Mouse (Mus musculus) embryonic facial prominence, embryonic 12.5 days (tissue): Measurements from ENCODE around the gene Rhpn2. TPM values are rescaled to one million over a fixed set of nuclear protein-coding genes. Genes with fewer than 3 reads are reported as not detected.

Source experiments
- ATAC-seq: fragments of 200-750 bp; cut with Nextera tagmentation; 2 replicates; pipeline ENCODE4 v1.8.0; 2017; ENCODE audit not compliant: insufficient number of reproducible peaks, insufficient read depth, low FRiP score, low TSS enrichment
- H3K27ac ChIP-seq: fragments of 300-500 bp; sonication (generic); 2 replicates; pipeline ENCODE4 v1.5.1; 2016; ENCODE audit warnings: mild to moderate bottlenecking
- H3K27me3 ChIP-seq: fragments of 300-500 bp; sonication (generic); 2 replicates; pipeline ENCODE4 v1.6.1; 2016; ENCODE audit warnings: mild to moderate bottlenecking, moderate library complexity
- H3K36me3 ChIP-seq: fragments of 300-500 bp; sonication (generic); 2 replicates; pipeline ENCODE4 v1.6.1; 2016; ENCODE audit warnings: mild to moderate bottlenecking
- H3K4me1 ChIP-seq: fragments of 300-500 bp; sonication (generic); 2 replicates; pipeline ENCODE4 v1.6.1; 2016
- H3K4me2 ChIP-seq: fragments of 300-500 bp; sonication (generic); replicated peaks from 2 replicates; pipeline ENCODE4 v1.6.1; 2016; ENCODE audit warnings: mild to moderate bottlenecking, moderate library complexity
- H3K4me3 ChIP-seq: fragments of 300-500 bp; sonication (generic); 2 replicates; pipeline ENCODE4 v1.5.1; 2016; ENCODE audit warnings: mild to moderate bottlenecking
- H3K9ac ChIP-seq: fragments of 300-500 bp; sonication (generic); 2 replicates; pipeline ENCODE4 v1.6.1; 2016; ENCODE audit warnings: mild to moderate bottlenecking, moderate library complexity
- H3K9me3 ChIP-seq: fragments of 300-500 bp; sonication (generic); 2 replicates; pipeline ENCODE4 v1.6.1; 2016; ENCODE audit warnings: mild to moderate bottlenecking, moderate library complexity
- WGBS: fragments of 180-500 bp; shearing (Covaris S2); methylation state at CpG from one replicate; pipeline ENCODE4 v1.1.7; 2016; 5-methylcytosine and 5-hydroxymethylcytosine counted together
- polyA plus RNA-seq: library from polyadenylated mRNA; unstranded; fragments of >200 nt; fragmentation: Nextera tagmentation; extraction: Ambion mirVana; gene quantifications from 2 replicates; pipeline ENCODE4 v1.2.1, GENCODE M21; 2016

Gene Rhpn2
- polyA plus RNA-seq, 1 experiment from 2014 or later = 4.1 TPM

DNA sequence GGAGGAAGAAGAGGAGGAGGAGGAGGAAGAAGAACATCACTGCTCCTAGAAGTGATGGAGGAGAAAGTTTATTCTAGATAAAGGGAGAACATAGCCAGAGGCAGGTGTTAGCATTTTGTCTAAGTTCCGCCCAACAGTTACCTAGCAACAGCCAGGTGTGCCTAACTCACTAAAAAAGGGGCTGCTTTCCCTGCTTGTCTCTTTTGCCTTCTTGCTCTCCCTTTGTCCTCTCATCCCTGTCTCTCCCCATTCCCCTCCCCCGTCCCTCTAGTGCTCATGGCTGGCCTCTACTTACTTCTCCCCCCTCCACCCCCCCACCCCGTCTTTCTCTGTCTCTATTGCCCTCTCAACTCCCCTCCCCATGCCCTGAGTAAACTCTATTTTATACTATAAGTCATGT lies 11.8 kb upstream of the Rhpn2 start:
- ATAC-seq = no peak
- Histone ChIP-seq H3K27ac (no peak overlapping the region), H3K9ac (no peak overlapping the region), H3K27me3 (no peaks in the 10 kb centered on the region), H3K4me3 (no peak overlapping the region), H3K36me3 (no peaks in the 10 kb centered on the region), H3K4me2 (no peak overlapping the region), H3K9me3 (no peaks in the 10 kb centered on the region), H3K4me1 (peaks cover 12% of the 10 kb centered on the region)
- 44% methylated on average over 3 of the region's 3 CpGs for WGBS

DNA sequence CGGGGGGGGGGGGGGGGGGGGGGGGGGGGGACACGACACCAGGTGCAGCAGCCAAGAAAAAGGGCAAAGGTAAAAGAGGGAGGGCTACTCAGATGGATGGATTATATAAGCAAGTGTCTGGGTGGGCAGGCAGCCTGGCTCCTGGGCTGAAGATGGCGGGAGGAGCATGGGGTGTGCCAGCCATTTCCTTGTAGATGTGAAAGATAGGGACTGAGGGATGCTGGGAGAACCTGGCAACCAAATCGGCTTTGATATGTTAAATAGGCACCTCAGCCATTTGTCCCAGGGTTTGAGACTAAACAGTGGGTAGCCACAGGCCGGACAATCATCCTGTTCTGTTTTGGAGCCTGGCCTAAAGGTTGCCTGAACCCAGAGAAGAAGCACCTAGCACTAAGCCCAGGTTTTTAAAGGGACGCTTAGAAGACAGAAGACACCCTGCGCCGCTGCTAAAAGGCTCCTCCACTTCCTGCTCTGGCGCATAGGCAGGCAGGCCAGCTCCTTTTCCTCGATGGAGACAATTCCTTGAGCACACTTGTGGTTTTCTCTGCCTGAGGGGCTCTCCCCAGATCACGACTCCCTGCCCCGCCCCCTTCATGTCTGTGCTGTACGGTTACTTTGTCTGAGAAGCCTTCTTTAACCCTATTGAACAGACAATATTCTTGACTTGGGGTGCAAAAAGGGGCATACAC lies 11.1 kb upstream of the Rhpn2 start:
- H3K9ac ChIP-seq = no peak overlapping the region
- 3% methylated on average over 11 of the region's 13 CpGs for WGBS
- H3K4me2 ChIP-seq = peak overlapping the region; percentile 24
- H3K27me3 ChIP-seq = no peaks in the 10 kb centered on the region
- H3K36me3 ChIP-seq = no peaks in the 10 kb centered on the region
- ATAC-seq = no peak
- H3K4me3 ChIP-seq = no peak overlapping the region
- peaks cover 6% of the 10 kb centered on the region for H3K4me1 ChIP-seq
- no peak overlapping the region for H3K27ac ChIP-seq
- H3K9me3 ChIP-seq = no peaks in the 10 kb centered on the region

DNA sequence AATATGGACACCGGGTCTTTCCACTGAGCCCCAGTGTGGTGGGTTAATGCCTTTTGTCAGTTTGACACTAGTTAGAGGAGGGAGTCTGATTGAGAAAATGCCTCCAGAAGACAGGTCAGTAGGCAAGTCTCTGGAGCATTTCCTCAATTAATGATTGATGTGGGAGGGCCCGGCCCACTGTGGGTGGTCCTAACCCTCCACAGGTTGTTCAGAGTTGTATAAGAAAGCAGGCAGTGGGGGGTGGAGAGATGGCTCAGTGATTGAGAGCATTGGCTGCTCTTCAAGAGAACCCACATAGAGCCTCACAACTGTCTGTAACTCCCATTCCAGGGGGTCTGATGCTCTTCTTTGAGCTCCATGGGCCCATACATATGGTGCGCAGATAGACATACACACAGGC lies 2.4 kb upstream of the Rhpn2 start:
- 54% methylated on average over 3 of the region's 3 CpGs for WGBS

DNA sequence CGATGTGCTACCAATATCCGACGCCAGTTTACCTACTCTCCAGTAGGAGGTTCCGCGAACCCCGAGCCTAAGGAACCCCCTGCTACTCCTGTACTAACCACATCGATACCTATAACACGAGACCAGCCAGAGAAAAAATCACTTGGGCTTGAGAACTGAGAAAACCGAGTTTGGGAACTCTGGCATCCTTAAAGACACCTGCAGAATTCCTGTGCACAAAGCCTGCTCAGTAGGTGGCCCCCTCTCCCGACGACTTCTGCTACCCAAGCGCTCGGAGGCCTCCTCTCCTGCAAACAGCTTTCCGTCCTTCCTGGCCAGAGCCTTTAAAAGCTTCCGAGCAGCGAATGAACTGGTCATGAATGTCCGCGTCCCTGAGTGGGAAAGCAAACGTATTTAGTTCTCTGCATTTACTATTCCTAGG lies 729 bp upstream of the Rhpn2 start:
- peaks cover 39% of the 10 kb centered on the region for H3K27me3 ChIP-seq
- peak overlapping the region; percentile 15; the same call in 1 of the 2 replicates for H3K9ac ChIP-seq
- peak overlapping the region; percentile 56 for H3K4me3 ChIP-seq
- ATAC-seq = peak; percentile 5; the same call in 1 of the 2 replicates
- no peaks in the 10 kb centered on the region for H3K9me3 ChIP-seq
- whole genome bisulfite sequencing = under 1% methylated on average over 19 of the region's 19 CpGs
- H3K4me1 ChIP-seq = peaks cover 11% of the 10 kb centered on the region
- no peaks in the 10 kb centered on the region for H3K36me3 ChIP-seq
- no peak overlapping the region for H3K27ac ChIP-seq
- peak overlapping the region; percentile 97 for H3K4me2 ChIP-seq

More for the DNA sequence above, 2.4 kb upstream of the Rhpn2 start:
- H3K9me3 ChIP-seq = no peaks in the 10 kb centered on the region
- no peaks in the 10 kb centered on the region for H3K36me3 ChIP-seq
- no peak overlapping the region for H3K4me3 ChIP-seq
- peaks cover 34% of the 10 kb centered on the region for H3K27me3 ChIP-seq
- no peak overlapping the region for H3K27ac ChIP-seq
- H3K4me2 ChIP-seq = no peak overlapping the region
- peaks cover 11% of the 10 kb centered on the region for H3K4me1 ChIP-seq
- ATAC-seq = no peak
- no peak overlapping the region for H3K9ac ChIP-seq

DNA sequence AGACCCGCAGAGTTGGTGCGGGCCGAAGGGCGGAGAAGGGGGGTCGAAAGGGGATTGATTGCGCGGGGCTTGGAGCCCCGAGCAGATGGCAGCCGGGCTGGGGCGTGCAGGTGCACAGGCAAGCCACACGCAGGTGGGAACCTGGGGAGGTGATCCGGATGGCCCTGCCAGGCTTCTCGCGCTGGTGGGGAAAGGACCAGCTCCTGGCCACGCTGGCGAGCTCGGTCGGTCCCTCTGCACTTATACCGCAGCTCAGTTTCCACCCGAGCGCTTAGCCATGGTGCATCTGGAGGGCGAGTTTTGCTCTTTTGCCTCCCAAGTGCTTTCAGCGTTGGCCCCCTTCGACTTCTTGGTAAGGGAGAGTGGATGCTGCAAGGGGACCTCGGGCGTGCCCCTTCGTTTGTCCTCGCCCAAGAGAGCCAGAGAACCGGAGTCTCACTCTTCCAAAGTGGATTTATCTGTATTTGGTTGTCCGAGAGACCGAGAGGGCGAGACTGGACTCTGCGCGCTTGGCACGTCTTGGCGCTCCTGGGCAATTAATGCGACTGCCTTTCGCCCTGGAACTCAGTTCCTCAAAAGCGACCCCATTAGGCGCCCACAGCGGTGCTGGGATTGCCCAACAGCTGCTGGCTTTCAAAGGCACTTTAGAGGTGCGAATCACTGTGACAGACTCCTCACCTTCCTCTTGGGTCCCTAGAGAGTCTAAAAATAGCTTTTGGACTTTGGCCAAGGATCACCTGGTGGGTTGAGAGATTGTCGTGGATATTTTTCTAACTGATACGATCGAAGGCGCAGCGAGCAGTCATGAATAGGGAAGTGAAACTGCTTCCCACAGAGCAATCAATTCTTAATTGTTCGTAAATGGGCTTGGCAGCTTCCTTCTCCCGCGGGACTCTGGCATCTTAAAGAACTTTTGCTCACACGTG lies 820 bp downstream of the Rhpn2 start:
- H3K27ac ChIP-seq = no peak overlapping the region
- under 1% methylated on average over 51 of the region's 51 CpGs for WGBS
- H3K27me3 ChIP-seq = peaks cover 39% of the 10 kb centered on the region
- H3K4me3 ChIP-seq = peak overlapping the region; percentile 56
- peak overlapping the region; percentile 56 for H3K9ac ChIP-seq
- peak overlapping the region; percentile 97 for H3K4me2 ChIP-seq
- no peaks in the 10 kb centered on the region for H3K9me3 ChIP-seq
- no peak; the same call in 1 of the 2 replicates for ATAC-seq
- H3K4me1 ChIP-seq = peaks cover 11% of the 10 kb centered on the region
- H3K36me3 ChIP-seq = no peaks in the 10 kb centered on the region

DNA sequence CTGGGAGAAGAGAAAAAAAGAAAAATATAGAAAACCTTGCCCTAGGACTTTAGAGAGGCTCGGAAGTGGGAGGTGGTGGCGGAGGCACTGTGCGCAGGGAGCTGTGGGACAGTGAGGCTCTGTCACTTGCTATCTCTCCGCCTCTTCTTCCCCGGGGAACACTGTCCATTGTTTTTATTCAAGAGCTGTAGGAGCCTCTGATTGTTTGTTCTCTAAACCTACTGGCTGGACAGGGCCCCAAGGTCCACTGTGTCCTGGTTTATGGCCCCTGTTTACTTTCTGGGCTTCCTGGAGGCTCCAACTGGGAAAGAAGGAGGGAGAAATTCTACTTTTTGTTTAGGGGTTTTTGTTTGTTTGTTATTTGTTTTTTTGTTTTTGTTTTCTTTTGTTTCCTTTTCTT lies 6.2 kb downstream of the Rhpn2 start:
- 21% methylated on average over 5 of the region's 5 CpGs for WGBS
- Histone ChIP-seq H3K27me3 (peaks cover 18% of the 10 kb centered on the region), H3K4me2 (no peak overlapping the region), H3K27ac (0 out of 2 replicates have a peak overlapping the region, but pooled peaks have one; percentile 11), H3K4me1 (peaks cover 2% of the 10 kb centered on the region), H3K4me3 (no peak overlapping the region), H3K9me3 (no peaks in the 10 kb centered on the region), H3K9ac (no peak overlapping the region), H3K36me3 (no peaks in the 10 kb centered on the region)
- no peak for ATAC-seq

DNA sequence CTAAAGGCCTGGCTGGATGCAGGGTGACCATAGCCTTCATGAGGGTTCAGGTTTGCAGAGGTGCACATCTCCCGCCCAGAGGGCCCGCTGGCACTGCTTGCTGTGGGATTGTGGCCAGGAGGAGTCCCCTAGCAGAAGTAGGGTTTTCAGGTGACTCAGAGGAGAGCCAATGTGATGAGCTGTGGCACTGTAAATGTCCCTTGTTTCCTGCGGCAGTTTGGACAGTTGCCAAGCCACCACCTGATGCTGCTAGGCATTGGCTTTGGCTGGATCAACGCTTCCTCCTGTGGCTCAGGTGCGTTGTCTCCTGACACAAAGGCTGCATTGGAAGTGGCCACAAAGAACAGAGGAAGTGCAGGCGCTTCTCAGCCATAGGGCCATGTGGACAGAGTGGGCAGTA lies 7.3 kb downstream of the Rhpn2 start:
- Histone ChIP-seq H3K9ac (no peak overlapping the region), H3K27me3 (peaks cover 8% of the 10 kb centered on the region), H3K36me3 (no peaks in the 10 kb centered on the region), H3K27ac (no peak overlapping the region), H3K4me1 (no peaks in the 10 kb centered on the region), H3K4me3 (no peak overlapping the region), H3K9me3 (no peaks in the 10 kb centered on the region), H3K4me2 (no peak overlapping the region)
- WGBS = 83% methylated on average over 6 of the region's 6 CpGs
- ATAC-seq = no peak

DNA sequence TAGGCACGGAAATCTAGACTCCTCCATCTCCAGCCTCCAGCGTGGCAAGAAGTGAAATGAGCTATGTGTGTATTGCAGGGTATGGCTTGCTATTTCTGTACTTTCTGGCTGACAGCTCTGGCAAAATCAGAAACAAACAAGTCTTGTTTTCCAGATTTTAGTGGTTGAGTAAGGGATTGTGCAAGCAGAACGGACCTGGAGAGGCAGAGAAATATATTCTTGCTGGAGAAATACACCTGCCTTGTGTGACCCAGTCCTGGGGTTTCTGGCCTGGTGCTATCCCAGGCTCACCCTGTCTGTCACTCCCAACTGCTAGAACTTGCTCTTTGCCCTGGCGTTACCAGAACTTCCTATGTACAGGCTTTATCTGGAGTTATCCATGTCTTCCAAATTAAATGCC lies 8.5 kb downstream of the Rhpn2 start:
- Histone ChIP-seq H3K9me3 (no peaks in the 10 kb centered on the region), H3K36me3 (no peaks in the 10 kb centered on the region), H3K4me2 (no peak overlapping the region), H3K9ac (no peak overlapping the region), H3K27ac (no peak overlapping the region), H3K4me1 (no peaks in the 10 kb centered on the region), H3K27me3 (no peaks in the 10 kb centered on the region), H3K4me3 (no peak overlapping the region)
- no peak for ATAC-seq
- 71% methylated on average over 4 of the region's 4 CpGs for WGBS

DNA sequence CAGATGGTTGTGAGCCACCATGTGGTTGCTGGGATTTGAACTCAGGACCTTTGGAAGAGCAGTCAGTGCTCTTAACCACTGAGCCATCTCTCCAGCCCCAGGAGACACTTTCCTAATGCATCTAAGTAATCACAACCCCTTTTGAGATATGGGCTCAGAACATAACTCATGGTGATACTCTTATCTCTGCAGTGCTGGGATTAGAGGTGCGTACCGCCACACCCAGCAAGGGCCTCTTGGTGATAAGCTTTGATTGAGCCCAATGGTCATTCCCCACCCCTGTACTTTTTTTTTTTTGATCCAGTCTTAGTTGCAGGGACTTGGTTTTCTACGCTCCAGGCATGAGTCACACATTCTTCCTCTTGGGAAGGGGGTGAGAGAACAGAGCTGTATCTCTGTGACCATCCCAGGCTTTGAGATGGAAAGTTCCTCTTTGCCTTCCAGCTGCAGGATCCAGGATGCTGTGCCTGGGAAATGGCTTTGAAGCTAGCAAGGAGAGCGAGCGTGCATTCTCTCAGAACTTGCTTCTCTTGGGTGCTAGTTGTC lies 10.9 kb downstream of the Rhpn2 start:
- Histone ChIP-seq H3K27ac (no peak overlapping the region), H3K9me3 (no peaks in the 10 kb centered on the region), H3K4me3 (no peak overlapping the region), H3K36me3 (no peaks in the 10 kb centered on the region), H3K4me2 (no peak overlapping the region), H3K9ac (no peak overlapping the region), H3K4me1 (no peaks in the 10 kb centered on the region), H3K27me3 (no peaks in the 10 kb centered on the region)
- WGBS = 98% methylated on average over 5 of the region's 5 CpGs
- no peak for ATAC-seq

DNA sequence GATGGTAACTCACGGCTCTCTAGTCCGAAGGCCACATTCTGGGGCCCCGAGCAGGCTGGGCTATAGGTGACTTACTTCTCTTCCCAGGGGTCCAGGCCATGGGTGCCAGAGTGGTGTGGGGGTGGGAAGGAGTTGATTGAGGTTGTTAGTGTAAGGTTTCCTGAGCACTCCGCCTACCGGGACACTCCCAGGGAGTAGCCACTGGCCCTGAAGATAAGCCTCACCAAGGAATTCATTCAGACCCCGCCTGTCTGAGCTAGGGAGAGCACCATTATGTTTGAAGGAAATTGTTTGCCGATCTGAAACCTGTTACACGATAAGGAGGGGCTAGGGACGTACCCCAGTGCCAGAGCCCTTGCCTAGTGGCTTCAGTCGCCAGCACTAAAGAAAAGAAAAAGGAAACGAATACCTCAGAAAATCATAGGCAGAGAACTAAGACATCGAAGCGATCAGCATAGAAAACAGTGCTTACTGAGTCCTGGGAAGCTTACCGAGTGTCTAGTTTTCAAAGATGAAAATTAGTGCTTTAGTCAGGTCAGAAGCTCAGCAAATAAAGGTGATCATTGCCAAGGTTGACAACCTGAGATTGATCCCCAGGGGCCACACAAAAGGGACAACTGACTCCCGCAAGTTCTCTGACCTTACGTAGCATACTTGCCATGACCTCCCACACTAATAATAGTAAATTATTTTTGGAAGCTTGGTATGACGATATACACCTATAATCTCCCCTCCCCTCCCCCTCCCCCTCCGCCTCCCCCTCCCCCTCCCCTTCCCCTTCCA lies 14.1 kb downstream of the Rhpn2 start:
- no peak overlapping the region for H3K4me3 ChIP-seq
- H3K27ac ChIP-seq = no peak overlapping the region
- H3K9ac ChIP-seq = no peak overlapping the region
- H3K36me3 ChIP-seq = no peaks in the 10 kb centered on the region
- H3K4me1 ChIP-seq = no peaks in the 10 kb centered on the region
- no peak for ATAC-seq
- WGBS = 72% methylated on average over 17 of the region's 18 CpGs
- H3K27me3 ChIP-seq = no peaks in the 10 kb centered on the region
- no peaks in the 10 kb centered on the region for H3K9me3 ChIP-seq
- H3K4me2 ChIP-seq = no peak overlapping the region

DNA sequence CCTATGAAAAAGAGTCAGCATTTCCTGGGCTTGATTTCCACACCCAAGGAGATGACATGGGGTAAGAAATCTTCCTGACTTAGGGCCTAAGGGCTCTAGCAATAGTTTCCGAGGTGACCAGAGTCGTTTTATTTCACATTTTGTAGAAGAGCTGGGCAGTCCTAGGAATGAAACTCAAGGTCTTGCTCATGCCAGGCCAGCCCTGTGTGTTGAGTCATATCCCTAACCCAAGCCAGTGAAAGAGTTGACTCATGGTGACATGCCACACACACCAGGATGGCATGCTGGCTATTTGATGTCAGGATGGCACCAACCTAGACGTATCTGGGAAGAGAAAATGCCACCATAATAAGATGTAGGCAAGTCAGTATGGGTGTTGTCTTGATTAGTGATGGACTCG lies 15.1 kb downstream of the Rhpn2 start:
- Histone ChIP-seq H3K9me3 (no peaks in the 10 kb centered on the region), H3K4me2 (no peak overlapping the region), H3K4me1 (no peaks in the 10 kb centered on the region), H3K27me3 (no peaks in the 10 kb centered on the region), H3K9ac (no peak overlapping the region), H3K4me3 (no peak overlapping the region), H3K27ac (no peak overlapping the region), H3K36me3 (no peaks in the 10 kb centered on the region)
- 87% methylated on average over 4 of the region's 4 CpGs for WGBS
- no peak for ATAC-seq
